Mouse (Mus musculus): ENCODE measurements around the gene Scn4b. TPM values are rescaled to one million over a fixed set of nuclear protein-coding genes. Genes with fewer than 3 reads are reported as not detected.

Scn4b gene
- polyA plus RNA-seq (2017; shearing (Covaris generic)): 0.05 TPM

DNA sequence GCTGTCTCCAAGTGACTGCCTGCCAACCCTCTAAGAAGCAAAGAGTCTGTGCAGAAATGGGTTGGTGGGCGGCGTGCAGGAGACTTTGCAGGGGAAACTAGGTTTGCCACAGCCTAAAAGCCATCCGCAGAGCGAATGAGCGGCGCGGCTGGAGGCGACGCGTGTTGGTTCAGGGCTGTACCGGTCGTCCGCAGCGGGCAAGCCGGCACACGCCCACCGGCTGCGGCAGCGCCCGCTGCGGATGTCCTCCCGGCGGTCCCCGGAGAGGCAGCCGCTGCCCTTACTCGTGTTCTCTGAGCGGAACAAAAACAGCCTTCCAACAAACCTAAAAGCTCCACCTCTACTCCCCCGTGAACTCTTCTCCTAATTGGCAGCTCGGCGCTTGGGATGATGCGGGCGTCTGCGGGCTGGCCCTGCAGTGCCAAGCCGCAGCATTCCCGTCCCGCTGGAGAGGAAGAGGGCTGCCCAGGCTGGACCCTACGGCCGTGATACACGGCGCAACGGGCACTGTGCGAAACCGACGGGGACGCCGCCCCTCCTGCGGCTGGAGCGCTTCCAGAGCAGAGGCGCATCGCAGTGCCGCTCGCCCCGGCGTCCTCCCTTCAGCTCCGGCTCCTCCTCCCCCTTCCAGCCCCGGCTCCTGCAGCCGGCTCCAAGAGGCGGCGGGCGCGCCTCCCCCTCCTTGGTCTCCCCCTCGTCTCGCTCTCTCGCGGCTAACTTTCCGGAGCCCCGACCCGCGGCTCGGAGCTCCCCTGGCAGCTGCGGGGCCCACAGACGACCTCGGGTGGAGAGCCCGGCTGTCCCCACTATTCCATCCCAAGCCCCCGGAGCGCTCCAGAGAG, at the start of gene Scn4b:
Scn4b (plus strand) TSS at position 205 of the 842 bp plus-strand sequence.

GRCm38 (mm10) chr9:45117741-45118431, 20.3 kb upstream of the Scn4b start, which contains the start of gene Scn2b:
Gene Scn2b, plus strand, starts transcription at chr9:45117782.

DNA sequence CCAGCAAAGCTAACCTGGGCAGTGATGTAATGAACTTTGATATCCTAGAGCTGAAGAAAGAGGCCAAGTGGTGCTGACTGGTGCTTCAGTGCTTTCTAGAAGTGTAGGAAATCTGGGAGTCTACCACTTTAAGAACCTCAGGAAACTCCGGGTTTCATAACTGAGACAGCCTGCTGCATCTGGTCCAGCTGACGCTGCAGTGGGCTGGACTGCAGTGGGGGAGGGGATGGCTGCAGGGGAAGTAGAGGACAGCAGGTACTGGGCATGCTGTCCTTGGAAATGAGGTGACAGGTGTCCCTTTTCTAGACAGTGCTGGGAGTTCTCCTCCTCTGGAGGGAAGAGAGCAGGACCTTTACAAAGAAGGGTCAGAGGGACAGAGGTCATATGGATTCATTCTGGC, 43.6 kb downstream of the Scn4b start, which contains the start of gene BC049352:
BC049352 (plus strand) TSS at position 238 of the 400 bp plus-strand sequence.

Other genes with a start within 250 kb of the Scn4b start
- 370 TPM for gene Atp5l, start 217.7 kb upstream of the Scn4b start, polyA plus RNA-seq (2017; shearing (Covaris generic))
- 62.5 TPM for gene Ube4a, start 172.8 kb upstream of the Scn4b start, polyA plus RNA-seq (2017; shearing (Covaris generic))
- 1,490 TPM for gene Cd3g, start 158.0 kb upstream of the Scn4b start, polyA plus RNA-seq (2017; shearing (Covaris generic))
- 1,073 TPM for gene Cd3d, start 156.6 kb upstream of the Scn4b start, polyA plus RNA-seq (2017; shearing (Covaris generic))
- 1,566 TPM for gene Cd3e, start 128.8 kb upstream of the Scn4b start, polyA plus RNA-seq (2017; shearing (Covaris generic))
- not detected for gene Mpzl2, start 98.6 kb upstream of the Scn4b start, polyA plus RNA-seq (2017; shearing (Covaris generic))
- gene Mpzl3, start 83.2 kb upstream of the Scn4b start, polyA plus RNA-seq (2017; shearing (Covaris generic)): 17.4 TPM
- gene Jaml, start 59.2 kb upstream of the Scn4b start, polyA plus RNA-seq (2017; shearing (Covaris generic)): 10.6 TPM
- 0.07 TPM for gene Scn2b, start 20.6 kb upstream of the Scn4b start, polyA plus RNA-seq (2017; shearing (Covaris generic))
- 1.2 TPM for gene BC049352, start 43.6 kb downstream of the Scn4b start, polyA plus RNA-seq (2017; shearing (Covaris generic))
- not detected for gene Tmprss4, start 65.7 kb downstream of the Scn4b start, polyA plus RNA-seq (2017; shearing (Covaris generic))
- 92.7 TPM for gene Il10ra, start 130.8 kb downstream of the Scn4b start, polyA plus RNA-seq (2017; shearing (Covaris generic))
- gene Tmprss13, start 180.7 kb downstream of the Scn4b start, polyA plus RNA-seq (2017; shearing (Covaris generic)): 0.66 TPM
- gene Fxyd6, start 231.8 kb downstream of the Scn4b start, polyA plus RNA-seq (2017; shearing (Covaris generic)): not detected

All from activated CD4-positive, CD25-positive, alpha-beta regulatory T cell, adult 9 weeks (primary cell).